Mouse (Mus musculus): ENCODE measurements around the gene Fam43a. TPM values are rescaled to one million over a fixed set of nuclear protein-coding genes. Genes with fewer than 3 reads are reported as not detected.

The Fam43a gene
- total and polyA plus RNA-seq, 3 experiments = 82.1 to 121 (median 106) TPM

- peak; percentile 99 for DNase-seq (ENCODE audit: extremely low read depth)
- Histone ChIP-seq H3K4me3 (replicated peaks in 1 of 3; ENCODE audit: low read depth in 2 of 3, low read length in 2 of 3, poor library complexity in 1 of 3) (peak within 1 kb of the TSS; percentile 76 to 99 (median 93)), H3K9me3 (replicated peaks; ENCODE audit: low read length) (no peaks in the 10 kb centered on the region), H3K9ac (ENCODE audit: insufficient read depth, low read depth) (peak within 1 kb of the TSS; percentile 93), H3K4me1 (ENCODE audit: control insufficient read depth in 1 of 2, insufficient read depth in 2 of 2) (peaks cover 6 to 55% of the 10 kb centered on the region in 2 experiments), H3K27ac (ENCODE audit: insufficient read depth, low read depth) (peak within 1 kb of the TSS; percentile 15; the same call in 1 of the 2 replicates), H3K4me2 (ENCODE audit: insufficient read depth, low read depth, poor library complexity, severe bottlenecking) (peak within 1 kb of the TSS; percentile 93), H3K36me3 (replicated peaks in 1 of 2; ENCODE audit: control insufficient read depth in 1 of 2, insufficient read depth in 1 of 2, low read length in 1 of 2) (peaks cover 25 to 33% of the 10 kb centered on the region in 2 experiments), H3K27me3 (replicated peaks) (no peaks in the 10 kb centered on the region), H3K79me2 (replicated peaks; ENCODE audit: control insufficient read depth, extremely low read depth, insufficient read depth, poor library complexity, severe bottlenecking) (peaks cover 42% of the 10 kb centered on the region)
- in situ Hi-C loops (cut with MboI; ENCODE audit: low pct_ligation_motif_present, low pct_unique_long_range_greater_than_20kb, low sequenced_read_pairs) (no loop called here), dilution Hi-C loops (cut with MboI; ENCODE audit: extremely low pct_ligation_motif_present, extremely low pct_unique_long_range_greater_than_20kb, low sequenced_read_pairs) (no loop called here)
- no peak for TF ChIP-seq ZMIZ1 (IDR thresholded peaks at IDR 0.05; ENCODE audit: low read depth, low read length)
- TF ChIP-seq NELFE (IDR thresholded peaks at IDR 0.05; ENCODE audit: low read depth, low read length) = peak; percentile 81
- TF ChIP-seq JUND (conservative IDR thresholded peaks at IDR 0.05; ENCODE audit: low read depth, low read length) = peak; percentile 69
- TF ChIP-seq ZNF384 (IDR thresholded peaks at IDR 0.05; ENCODE audit: low read depth, low read length) = peak; percentile 94
- TF ChIP-seq POLR2A (IDR thresholded peaks at IDR 0.05; ENCODE audit: low read depth, low read length) = peak; percentile 92
- TF ChIP-seq ETS1 (conservative IDR thresholded peaks at IDR 0.05; ENCODE audit: low read depth, low read length) = peak; percentile 75
- TF ChIP-seq MYC (IDR thresholded peaks at IDR 0.05; ENCODE audit: low read depth, low read length) = peak; percentile 68
- peak; percentile 95 for TF ChIP-seq HCFC1 (IDR thresholded peaks at IDR 0.05; ENCODE audit: low read depth, low read length)
- TF ChIP-seq SMC3 (IDR thresholded peaks at IDR 0.05; ENCODE audit: low read depth, low read length) = peak; percentile 54
- TF ChIP-seq CTCF (conservative IDR thresholded peaks at IDR 0.05 in 1 of 2, IDR thresholded peaks at IDR 0.05 in 1 of 2; ENCODE audit: low read depth in 2 of 2, low read length in 2 of 2) = peak in 1 of 2 experiments; percentile 62; a peak in 2 of 4 replicates
- TF ChIP-seq SIN3A (IDR thresholded peaks at IDR 0.05; ENCODE audit: low read length) = peak; percentile 96
- peak; percentile 57 for TF ChIP-seq JUN (IDR thresholded peaks at IDR 0.05; ENCODE audit: insufficient read depth, low read depth, low read length)
- 0 out of 2 replicates have a peak, but pooled peaks have one; percentile 27 for TF ChIP-seq NRF1 (IDR thresholded peaks at IDR 0.05; ENCODE audit: low read depth, low read length)
- TF ChIP-seq POLR2AphosphoS2 (IDR thresholded peaks at IDR 0.05; ENCODE audit: low read depth, low read length) = peak; percentile 85
- peak; percentile 89 for TF ChIP-seq RCOR1 (conservative IDR thresholded peaks at IDR 0.05; ENCODE audit: low read depth, low read length)
- TF ChIP-seq KAT2A (IDR thresholded peaks at IDR 0.05; ENCODE audit: insufficient replicate concordance, low read length) = peak; percentile 84; the same call in 1 of the 2 replicates
- TF ChIP-seq ELF1 (IDR thresholded peaks at IDR 0.05; ENCODE audit: low read depth, low read length) = peak; percentile 99
- peak; percentile 91 for TF ChIP-seq BHLHE40 (IDR thresholded peaks at IDR 0.05; ENCODE audit: low read depth, low read length)
- TF ChIP-seq ZKSCAN1 (IDR thresholded peaks at IDR 0.05; ENCODE audit: borderline replicate concordance, low read depth, low read length) = no peak
- TF ChIP-seq E2F4 (IDR thresholded peaks at IDR 0.05; ENCODE audit: insufficient replicate concordance, low read depth, low read length) = 0 out of 2 replicates have a peak, but pooled peaks have one; percentile 78
- TF ChIP-seq EP300 (IDR thresholded peaks at IDR 0.05; ENCODE audit: low read length) = peak; percentile 70
- TF ChIP-seq TBP (conservative IDR thresholded peaks at IDR 0.05; ENCODE audit: low read depth, low read length) = peak; percentile 94
- TF ChIP-seq CHD1 (IDR thresholded peaks at IDR 0.05; ENCODE audit: low read depth, low read length) = peak; percentile 100
- TF ChIP-seq TCF12 (IDR thresholded peaks at IDR 0.05; ENCODE audit: low read depth, low read length) = peak; percentile 76
- peak; percentile 85 for TF ChIP-seq MEF2A (IDR thresholded peaks at IDR 0.05; ENCODE audit: borderline replicate concordance, low read depth, low read length)
- peak; percentile 15; the same call in 1 of the 2 replicates for TF ChIP-seq USF2 (conservative IDR thresholded peaks at IDR 0.05; ENCODE audit: low read depth, low read length)
- TF ChIP-seq ZC3H11A (IDR thresholded peaks at IDR 0.05; ENCODE audit: low read depth, low read length) = no peak
- TF ChIP-seq MAFK (IDR thresholded peaks at IDR 0.05; ENCODE audit: insufficient replicate concordance, low read length) = no peak
- TF ChIP-seq IRF4 (IDR thresholded peaks at IDR 0.05; ENCODE audit: low read depth, low read length) = peak; percentile 78
- no peak for TF ChIP-seq UBTF (IDR thresholded peaks at IDR 0.05; ENCODE audit: low read depth, low read length)
- peak; percentile 40 for TF ChIP-seq MAX (IDR thresholded peaks at IDR 0.05; ENCODE audit: low read length)
- no peak for TF ChIP-seq MAZ (IDR thresholded peaks at IDR 0.05; ENCODE audit: low read depth, low read length)
- TF ChIP-seq MXI1 (IDR thresholded peaks at IDR 0.05; ENCODE audit: low read depth, low read length) = peak; percentile 96
- no peak for TF ChIP-seq CHD2 (IDR thresholded peaks at IDR 0.05; ENCODE audit: low read length)
- no peak for TF ChIP-seq USF1 (IDR thresholded peaks at IDR 0.05; ENCODE audit: low read depth, low read length)
- TF ChIP-seq GABPA (IDR thresholded peaks at IDR 0.05; ENCODE audit: insufficient replicate concordance, low read depth, low read length) = peak; percentile 35; the same call in 1 of the 2 replicates
- TF ChIP-seq RAD21 (IDR thresholded peaks at IDR 0.05; ENCODE audit: low read depth, low read length) = peak; percentile 66
- TF ChIP-seq PAX5 (IDR thresholded peaks at IDR 0.05; ENCODE audit: low read length) = no peak
These were observed 11.8 kb upstream of the Fam43a start, which contains the start of gene Lsg1 for GRCm38 (mm10) chr16:30587494-30588327. Gene Lsg1 (minus strand): TSS chr16:30587592.

All from CH12.LX (cell line).